Mouse (Mus musculus): ENCODE data around the gene Ube4b.
"Not testable (repeated sequence)": the region's sequence is repeated elsewhere in the genome, so short reads cannot be mapped to it uniquely, and the experiment has no call there.

Ube4b gene

DNA sequence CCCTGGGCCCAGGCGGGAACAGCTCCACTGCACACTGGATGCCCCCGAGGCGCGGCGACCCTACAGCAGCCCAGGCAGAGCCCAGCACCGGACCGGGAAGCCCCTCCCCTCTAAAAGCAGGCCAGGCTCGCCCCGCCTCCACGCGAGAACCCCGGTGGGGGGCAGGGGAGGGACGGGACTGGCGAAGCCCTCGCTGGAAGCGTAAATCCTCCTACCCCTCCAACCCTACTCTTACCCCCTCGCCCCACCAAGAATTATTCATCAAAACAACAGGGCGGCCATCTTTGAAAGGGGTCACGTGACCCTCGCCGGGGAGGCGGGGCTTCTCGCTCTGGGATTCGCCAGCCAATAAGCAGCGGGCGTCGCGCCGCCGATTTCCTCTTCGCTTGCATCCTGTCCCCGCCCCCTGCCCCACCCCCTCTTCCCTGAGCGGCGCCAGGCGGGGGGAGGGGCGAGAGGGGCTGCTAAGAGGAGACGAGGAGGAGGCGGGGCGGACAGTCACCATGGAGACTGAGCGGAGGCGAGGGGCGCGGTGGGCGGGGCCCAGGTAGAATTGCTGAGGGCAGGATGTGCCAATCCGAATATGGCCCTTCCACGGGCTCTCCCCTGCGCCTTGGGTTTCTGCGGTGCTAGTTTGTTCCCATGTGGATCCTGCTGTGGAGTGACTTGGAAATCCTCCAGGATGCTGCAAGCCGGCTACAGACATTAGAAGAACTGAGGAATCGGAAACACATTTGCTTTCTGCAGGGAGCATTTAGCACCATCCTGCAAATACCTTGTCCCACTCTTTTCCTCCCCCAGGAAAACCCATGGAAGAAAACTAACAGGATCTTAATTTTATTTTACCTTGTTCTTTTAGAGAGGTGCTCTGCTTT lies at the start of gene Ube4b:
Ube4b (minus strand) TSS at position 425 of the 875 bp plus-strand sequence.
- DNase-seq, result peak; percentile 100

DNA sequence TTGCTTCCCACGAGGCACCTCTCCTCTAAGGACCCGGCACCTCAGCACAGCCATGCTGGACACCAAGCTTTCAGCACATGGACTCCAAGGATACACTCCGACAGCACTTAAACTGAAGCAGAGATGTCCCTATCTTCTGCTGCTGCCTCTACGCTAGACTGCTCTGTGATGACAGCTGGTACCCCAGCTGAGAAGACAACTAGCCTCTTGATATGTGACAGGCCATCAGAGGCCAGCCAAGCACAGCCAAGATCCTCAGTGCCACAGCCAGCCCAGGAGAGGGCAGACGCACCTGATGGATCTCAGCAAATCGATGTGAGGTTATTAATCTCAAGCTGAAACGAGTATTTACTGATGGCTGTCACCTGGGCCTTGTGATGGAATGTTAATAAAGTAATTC lies 48.5 kb upstream of the Ube4b start:
- DNase-seq, result no peak

DNA sequence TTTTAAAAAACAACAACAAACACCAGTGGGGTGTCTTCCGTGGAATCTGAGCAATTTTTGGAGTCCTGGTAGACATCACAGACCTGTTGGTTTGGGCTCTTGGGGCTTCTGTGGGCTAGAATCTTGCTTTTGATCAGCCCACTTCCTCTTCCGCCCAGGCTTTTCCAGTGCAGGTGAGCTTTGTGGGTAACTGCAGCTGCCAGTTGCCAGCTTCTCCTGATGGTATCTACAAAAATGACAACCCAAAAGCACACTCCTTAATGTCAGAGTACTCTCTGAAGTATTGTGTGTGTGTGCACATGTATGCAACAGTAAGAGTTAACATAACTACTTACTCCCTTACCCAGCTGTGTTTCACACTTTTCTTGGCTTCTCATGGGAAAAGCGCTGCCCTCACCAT lies 43.0 kb upstream of the Ube4b start:
- DNase-seq, result no peak

DNA sequence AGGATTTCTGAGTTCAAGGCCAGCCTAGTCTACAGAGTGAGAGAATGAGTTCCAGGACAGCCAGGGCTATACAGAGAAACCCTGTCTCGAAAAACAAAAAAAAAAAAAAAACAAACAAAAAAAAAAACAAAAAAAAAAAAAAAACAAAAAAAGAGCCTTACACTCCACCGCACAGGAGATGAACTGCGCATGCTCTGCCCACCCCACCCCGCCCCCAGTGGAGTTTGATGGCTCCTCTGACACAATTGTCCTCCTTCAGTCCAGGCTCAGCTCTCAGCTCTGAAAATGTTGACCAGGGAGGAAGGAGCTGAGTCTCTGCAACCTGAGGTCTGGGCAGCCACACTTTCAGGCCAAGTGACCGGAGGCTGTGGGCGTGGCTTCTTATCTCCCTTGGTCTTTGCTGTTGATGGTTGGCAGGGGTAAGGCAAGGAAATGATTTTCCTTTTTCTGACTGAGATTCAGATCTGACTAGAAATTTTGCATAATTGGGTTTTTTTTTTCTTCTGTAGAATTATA lies 36.9 kb upstream of the Ube4b start:
- no peak for DNase-seq

DNA sequence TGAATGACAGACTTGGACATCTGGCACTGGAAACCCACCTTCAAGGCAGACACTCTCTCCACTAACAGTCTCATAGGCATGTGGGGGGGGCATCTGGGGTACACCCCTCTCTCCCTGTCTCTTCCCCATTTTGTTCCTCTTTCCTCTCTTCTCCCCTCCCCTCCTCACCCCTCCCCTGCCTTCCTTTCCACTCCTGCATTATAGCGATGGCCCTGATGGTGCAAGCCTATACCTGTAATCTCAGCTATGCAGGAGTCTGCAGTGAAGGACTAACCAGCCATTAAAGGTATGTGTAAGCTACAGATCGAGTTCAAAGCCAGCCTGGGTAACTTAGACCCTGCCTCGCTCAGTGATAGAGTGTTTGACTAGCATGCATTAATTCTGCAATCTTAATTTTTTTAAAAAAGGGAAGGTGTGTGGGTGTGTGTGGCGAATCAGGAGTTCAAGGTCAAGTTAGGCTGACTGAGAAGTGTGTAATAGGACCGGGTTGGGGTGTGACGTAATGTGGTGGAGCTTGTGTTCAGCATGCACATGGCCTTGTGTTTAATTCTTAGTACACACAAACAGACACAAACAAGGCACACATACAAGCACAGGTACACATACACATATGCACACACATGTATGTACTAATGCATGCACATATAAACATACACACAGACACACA lies 35.9 kb upstream of the Ube4b start:
- no peak for DNase-seq

DNA sequence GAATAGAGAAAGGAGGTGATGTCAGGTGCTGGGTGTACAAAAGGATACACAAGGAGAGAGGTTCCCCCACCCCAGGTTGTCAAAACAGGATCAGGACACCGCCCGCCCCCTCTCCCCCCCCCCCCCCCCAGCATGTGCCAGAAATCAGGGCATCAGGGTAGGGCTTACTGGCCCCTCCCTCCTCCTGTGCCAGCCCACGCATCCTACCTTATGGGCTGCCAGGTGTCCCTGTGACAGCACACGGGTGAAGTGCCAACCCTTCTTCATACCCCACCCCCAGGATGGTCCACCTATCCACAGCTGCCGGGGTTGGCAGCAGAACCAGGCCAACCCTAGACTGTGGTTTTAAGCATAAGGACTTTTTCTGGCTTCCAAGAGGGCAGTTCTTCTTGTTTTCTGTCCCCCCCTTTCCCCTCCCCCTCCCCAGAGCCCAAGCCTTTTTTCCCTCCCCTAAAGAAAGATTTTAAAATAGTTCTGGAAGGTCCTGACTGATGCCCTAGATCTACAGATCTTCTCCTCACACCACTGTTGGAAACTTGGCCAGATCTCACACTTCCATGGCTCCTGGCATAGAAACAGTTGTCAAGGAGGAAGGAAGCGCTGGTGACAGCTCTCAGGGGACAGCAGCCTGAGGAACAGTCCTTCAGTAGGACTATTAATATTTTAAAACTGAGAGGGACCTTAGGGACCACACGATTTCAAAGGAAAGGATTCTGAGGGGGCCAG lies 35.2 kb upstream of the Ube4b start:
- DNase-seq, result peak; percentile 16

DNA sequence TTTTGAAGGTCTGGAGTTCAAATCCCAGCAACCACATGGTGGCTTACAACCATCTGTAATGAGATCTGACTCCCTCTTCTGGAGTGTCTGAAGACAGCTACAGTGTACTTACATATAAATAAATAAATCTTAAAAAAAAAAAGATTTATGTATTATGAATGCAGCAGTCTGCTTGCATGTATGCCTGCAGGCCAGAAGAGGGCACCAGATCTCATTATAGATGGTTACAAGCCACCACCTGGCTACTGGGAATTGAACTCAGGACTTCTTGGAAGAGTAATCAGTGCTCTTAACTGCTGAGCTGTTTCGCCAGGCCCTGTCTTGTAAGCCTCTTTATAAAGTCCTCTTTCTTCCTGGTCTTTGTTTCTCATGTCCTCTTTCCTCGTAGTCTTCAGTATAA lies 33.9 kb upstream of the Ube4b start:
- DNase-seq, result not testable (repeated sequence)

DNA sequence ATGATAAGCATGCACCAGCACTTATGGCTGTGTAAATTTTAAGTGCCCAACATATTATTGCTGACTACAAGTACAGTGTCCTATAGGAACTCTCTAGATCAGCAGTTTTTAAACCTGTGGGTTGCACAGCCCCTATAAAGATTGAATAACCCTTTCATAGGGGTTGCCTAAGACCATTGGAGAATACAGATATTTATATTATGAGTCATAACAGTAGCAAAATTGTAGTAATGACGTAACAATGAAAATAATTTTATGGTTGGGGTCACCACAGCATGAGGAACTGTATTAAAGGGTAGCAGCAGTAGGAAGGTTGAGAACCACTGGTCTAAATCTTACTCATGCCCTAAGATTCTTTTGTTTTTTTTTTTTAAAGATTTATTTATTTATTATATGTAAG lies 32.9 kb upstream of the Ube4b start:
- no peak for DNase-seq

DNA sequence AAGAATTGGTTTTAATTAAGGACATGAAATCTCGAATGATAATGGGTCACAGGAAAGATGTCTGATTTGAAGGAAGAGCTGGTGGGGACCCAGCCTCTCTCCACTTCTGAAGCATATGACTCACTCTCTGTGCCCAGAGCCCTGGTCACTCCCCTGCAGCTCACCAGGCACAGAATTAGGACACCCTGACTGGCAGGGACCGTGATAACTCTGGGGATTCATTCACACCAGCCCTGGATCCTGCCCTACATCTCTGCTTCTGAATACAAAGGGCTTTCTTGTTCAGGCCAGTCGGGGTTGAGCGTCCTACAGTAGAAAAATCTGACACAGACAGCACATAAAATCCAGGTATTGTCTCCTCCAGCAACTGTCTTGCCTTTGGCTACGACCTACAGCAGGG lies 32.0 kb upstream of the Ube4b start:
- no peak for DNase-seq

DNA sequence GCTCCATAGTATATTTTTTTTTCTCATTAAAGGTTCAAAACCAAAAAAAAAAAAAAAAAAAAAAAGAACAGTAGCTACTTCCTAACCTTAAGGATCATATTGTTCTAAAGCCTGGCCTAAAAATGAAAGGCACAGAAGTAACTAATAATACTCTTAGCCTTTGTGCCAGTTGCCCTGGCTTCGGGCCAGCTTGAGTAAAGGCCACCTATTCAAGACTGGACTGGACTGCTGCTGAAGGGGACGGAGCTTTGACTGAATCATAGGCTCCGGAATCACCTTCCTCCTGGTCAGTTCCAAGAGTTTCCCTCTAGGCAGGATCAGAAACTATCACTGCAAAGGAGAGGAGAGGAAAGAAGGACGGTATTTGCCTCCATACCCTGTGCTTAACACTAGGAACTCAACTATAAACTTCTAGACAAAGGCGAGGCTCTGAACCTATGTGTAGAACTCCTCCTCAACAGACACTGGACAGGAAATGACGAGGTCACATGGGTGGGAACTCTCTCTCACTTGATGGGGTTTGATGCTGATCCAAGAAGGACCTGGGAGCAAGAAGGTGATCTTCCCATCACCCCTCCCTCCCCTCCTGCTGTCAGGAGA lies 31.4 kb upstream of the Ube4b start:
- DNase-seq, result peak; percentile 80

DNA sequence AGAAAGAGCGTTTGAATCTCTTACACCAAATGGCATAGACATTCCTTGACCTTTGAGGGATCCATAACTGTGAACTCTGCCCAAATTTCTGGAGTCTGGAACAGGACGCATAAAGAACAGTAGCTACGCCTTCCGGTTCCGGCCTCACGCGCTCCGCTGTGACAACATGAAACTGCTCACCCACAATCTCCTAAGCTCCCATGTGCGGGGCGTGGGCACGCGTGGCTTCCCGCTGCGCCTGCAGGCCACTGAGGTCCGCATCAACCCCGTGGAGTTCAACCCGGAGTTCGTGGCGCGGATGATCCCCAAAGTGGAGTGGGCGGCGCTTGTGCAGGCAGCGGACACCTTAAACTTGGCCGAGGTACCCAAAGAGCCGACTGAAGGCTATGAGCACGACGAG lies 30.6 kb upstream of the Ube4b start:
- DNase-seq, result not testable (repeated sequence)

DNA sequence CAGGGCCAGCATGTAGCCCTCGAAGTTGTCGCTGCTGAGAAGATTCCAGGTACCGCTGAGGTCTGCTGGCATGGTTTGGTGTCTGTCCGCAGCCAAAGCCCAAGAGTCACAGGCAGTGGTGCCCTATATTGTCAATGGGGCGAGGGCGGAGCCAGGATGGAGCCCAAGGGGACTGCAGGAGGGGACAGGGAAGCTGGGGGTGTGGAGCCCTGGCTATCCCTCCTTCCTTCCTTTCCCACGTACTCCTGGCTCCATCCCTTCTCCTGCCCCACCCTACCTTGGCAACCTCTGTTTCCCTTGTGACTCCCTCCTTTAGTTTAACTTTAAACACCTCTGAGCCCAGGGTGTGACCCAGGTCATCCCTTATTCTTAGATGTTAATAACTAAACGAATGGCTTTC lies 28.3 kb upstream of the Ube4b start, which contains the start of gene Rbp7:
Rbp7 (minus strand) TSS at position 100 of the 400 bp plus-strand sequence.
- DNase-seq, result no peak

DNA sequence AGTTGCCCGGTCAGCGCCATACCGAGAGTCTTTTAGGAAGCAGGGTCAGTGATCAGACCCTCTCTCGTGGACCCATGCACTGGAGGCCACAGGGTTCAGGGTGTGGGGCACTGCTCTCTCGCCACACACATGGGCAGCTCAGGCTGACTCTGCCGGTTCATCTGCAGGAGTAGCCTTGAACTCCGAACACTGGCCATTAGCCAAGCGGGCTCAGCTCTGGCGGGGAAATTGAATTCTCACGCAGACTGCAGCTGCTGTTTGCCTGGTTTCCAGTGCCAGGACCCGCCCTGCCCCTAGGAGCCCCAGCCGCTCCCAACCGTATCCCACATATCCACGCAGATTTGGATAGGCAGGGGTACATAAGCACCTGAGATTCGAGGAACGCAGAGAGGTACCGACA lies 27.7 kb upstream of the Ube4b start:
- no peak for DNase-seq

DNA sequence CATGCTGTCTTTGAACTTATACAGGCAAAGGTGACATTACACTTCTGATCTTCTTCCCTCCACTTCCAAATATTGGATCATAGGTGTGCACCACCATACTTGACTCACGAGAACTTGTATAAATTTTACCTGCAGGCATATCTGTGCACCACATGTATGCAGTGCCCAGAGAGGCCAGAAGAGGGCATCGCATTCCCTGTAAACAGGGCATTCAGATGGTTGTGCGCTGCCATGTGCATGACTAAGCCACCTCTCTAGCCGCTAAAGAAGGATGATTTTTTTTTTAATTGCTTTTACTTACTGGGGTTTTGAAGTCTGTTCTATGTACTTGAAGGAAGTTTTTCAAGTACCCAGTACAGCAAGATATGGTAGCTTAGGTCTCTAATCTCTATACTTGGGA lies 27.1 kb upstream of the Ube4b start:
- peak; percentile 61 for DNase-seq

DNA sequence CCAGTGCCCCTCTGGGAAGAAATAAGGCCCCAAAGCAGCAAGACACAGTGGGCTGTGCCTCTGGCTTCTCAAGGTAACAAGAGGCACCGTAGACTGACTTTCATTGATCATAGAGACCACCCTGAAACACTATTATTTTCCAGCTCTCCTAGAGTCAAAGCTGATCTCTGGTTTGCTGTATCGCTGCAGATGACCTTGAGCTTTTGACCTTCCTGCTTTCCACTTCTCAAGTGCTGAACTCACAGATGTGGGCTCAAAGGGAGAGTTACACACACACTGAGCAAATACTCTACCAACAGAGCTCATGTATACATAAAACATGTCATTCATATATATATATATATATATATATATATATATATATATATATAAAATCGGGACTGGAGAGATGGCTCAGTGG lies 24.1 kb upstream of the Ube4b start:
- no peak for DNase-seq

DNA sequence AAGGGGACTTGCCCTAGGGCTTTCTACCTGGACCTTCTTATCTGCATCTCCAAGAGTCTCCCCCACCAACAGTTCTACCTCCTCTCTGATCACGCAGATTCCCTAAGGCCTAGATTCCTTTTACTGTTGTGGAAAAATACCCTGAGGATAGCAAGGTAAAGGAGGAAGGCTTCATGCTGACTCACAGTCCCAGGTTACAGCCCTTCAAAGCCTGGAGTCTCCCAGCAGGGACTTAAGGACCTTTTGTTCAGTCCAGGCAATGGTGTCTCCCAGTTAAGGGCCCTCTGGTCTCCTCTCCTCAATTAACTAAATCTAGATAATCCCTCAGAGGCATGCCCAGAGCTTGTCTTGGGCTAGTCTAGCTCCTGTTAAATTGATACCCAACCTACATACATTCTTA lies 19.8 kb upstream of the Ube4b start:
- no peak for DNase-seq

DNA sequence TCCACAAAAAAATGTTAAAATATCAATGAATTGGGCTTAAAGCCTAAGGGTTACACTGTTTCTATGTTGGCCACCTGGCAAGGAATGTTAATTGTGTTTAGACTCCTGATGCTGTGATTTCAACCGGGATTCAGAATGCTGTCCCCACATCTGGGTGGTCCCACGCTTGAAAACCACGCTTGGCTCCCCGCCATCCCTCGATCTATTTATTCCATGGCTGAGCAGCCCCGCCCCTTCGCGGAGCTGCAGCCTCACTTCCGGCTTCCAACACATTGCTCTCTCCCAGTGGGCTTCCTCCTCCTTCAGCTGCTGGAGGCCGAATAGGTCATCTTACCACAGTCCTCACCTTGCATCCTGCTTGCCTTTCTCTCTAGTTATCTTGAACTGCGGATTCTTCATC lies 19.3 kb upstream of the Ube4b start:
- DNase-seq, result peak; percentile 81

DNA sequence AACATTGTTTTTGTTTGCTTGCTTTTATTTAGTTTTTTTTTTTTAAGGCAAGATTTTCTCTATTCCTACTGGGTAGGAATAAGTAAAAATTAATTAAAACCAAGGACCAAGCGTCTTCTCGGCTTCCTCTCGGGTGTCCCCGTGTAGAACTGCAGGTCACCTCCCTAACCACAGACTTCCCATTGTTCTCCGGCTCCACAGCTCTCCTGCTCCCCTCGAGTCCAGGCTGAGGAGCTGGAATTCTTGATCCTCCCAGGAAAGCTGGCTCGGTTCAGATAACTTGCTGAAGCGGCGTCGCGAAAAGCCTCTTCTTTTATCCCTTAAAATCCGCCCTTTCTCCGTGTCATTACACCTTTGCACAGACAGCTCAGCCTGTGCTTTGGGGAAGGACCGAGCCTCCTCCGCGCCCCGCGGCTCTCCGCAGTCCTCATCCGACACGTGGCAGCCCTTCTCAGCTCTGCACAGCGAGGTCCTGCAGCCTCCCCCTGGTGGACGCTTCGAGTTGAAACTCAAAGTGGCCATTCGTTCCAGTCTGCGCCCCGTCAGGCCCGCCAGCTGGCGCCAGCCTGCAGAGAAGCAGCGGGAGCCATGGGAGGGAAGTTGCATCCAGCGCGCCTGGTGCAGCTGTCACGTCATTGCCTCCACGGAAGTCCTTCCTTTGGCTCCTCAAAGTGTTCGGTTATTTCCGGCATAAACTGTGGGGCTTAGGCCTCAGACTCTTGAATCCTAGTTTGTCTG lies 18.6 kb upstream of the Ube4b start:
- DNase-seq, result peak; percentile 96

DNA sequence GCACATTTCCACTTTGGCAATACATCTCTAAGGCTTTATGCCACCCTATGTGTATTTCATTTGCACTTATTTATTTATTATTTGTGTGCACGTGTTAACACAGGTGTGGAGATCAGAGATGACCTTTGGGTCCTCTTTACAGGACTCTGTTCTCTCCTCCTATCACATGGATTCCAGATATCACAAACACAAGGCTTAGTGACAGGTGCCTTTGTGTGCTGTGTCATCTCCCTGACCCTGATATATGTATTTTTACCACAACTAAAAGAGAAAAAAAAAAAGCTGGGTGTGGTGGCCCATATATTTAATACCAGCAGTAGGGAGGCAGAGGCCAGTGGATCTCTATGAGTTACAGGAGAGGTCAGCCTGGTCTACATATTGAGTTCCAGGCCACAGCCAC lies 17.9 kb upstream of the Ube4b start:
- DNase-seq, result no peak

DNA sequence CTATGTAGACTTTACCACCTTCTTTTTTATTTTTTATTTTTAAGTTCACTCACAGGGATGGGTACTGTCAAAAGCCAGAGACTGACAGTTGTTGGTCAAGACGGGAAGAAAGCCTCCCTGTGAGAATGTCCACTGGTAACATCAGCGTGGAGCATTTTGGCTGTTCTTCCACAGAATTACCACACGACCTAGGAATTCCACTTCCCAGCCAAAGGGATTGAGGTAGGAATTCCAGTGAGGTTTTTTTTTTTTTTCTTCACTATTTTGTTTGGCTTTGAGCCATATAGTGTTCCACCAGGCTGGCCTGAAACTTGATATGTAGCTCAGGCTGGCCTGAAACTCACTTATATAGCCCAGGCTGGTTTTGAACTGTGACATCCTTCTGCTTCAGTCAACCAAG lies 15.9 kb upstream of the Ube4b start:
- DNase-seq, result no peak

DNA sequence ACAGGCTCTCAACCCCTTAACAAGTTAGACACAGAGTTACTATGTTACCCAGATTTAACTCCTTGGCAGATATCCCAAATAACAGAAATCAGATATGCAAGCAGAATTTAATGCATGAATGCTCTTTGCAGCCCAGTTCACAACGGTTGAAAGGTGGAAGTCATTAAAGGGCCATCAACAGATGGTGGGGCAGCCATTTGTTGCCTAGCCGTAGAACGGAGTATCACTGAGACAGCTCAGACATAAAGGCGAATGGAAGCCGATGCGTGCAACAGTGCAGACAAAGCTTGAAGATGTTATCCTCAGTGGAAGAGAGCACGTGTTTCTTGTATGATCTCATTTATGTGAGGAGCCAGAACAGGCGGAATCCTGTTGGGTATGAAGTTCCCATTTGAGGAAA lies 14.0 kb upstream of the Ube4b start:
- DNase-seq, result no peak

DNA sequence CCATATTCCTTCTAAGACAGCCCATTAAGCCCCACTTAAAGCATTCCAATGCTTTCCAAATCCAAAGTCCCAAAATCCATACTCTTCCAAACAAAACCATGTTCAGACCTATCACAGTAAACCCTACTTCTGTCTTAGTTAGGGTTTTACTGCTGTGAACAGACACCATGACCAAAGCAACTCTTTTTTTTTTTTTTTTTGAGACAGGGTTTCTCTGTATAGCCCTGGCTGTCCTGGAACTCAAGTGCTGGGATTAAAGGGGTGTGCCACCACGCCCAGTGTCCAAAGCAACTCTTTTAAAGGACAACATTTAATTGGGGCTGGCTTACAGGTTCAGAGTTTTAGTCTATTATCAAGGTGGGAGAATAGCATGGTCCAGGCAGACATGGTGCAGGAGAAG lies 5.3 kb upstream of the Ube4b start:
- DNase-seq, result not testable (repeated sequence)
